Mouse (Mus musculus): ENCODE measurements around the gene B3galt1.

Gene B3galt1

DNA sequence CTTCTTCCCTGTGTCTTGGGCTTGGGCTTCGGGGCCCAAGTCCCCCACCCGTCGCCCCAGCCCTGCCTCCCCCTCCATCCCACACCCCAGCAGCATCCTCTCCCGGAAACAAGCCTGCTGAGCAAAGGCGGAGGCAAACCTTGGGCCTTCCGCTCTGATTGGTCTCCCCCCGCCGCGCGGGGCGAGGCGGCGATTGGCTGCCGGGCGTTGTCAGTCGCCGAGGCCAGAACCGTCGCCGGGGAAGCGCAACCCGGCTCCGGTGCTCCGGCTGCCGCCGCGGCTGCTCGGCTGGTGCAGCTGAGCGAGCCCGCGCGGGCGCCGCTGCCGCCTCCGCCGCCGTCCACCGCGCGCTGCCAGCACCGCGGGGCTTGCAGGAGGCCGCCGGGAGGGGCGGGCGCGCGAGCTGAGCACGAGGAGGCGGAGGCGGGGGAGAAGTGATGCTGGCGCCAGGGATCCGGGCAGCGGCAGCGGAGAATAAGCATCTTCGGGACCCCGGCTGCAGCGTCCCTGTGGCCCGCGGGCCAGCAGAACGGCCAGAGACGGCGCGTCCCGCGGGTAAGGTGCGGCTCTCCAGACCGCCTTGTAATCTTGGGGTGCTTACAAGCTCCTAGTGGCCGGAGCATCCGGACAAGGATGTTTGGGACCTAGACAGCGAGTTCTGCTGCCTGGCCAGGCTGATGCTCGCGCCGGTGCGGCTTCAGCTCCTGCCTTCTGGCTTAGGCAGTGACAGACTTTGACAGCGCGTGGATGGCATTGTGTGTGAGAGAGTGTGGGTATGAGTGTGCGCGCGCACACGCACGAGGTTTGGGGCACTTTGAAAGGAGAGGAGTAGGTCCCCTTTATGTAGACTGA lies at the start of gene B3galt1:
TSS of gene B3galt1 (plus strand) at position 392 of the 852 bp plus-strand sequence.
- peak; percentile 88 for DNase-seq (ENCODE audit: low read depth, low spot score)

DNA sequence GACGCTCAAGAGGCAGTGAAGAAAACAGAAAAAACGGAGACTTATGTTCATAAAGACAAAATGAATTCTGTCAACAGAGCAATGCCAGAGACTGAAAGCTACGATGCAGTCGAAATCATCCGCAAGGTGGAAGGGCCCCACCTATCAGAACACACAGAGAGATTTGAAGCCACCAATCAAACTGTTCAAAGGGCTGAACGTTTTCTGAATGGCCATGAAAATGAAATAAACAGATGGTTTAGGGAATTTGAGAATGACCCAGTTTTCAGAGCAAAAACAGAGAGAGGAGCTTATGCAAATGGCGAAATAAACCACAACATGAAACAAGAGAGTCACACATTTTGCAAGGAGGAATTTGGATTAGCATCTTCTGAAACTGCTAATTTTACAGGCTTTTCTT lies 49.3 kb upstream of the B3galt1 start:
- peak; percentile 69 for DNase-seq (ENCODE audit: low read depth, low spot score)

DNA sequence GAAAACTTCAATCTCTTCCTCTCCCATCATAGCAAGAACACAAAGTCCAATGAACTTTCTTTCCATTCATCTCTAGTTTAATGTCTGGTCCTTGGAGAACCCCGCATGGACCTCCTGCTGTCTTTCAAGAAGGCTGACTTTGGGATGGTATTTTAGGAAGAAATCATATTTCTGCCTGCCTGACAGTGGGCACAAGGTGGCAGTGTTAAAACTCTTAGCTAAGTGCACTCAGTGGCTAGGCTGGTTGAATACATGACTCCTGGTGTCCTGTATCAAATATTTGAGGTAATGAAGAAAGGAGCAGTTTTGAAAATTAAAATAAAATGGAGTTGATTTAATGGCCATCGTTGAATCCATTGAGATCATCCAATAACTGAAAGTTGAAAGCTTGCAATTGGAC lies 30.3 kb upstream of the B3galt1 start:
- DNase-seq (ENCODE audit: low read depth, low spot score) = no peak

DNA sequence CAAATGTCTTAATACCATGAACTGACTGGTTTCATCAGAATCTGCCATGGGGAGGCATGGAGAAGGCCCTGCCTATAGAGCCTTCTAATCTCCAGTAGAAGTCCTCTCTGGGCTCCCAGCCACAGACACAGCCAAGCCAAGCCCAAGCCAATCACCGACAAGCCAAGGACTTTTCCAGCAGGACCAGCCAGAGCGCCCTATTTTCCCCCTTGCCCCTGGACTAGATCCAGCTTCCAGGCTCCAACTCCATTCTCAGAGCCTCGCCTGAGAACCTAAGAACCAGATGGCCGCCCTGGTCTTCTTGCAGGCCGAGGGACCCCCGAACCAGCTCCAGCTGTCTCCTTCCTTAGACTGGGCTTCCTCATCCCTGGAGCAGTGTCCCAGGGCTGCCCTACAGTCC lies 26.2 kb upstream of the B3galt1 start:
- no peak for DNase-seq (ENCODE audit: low read depth, low spot score)

DNA sequence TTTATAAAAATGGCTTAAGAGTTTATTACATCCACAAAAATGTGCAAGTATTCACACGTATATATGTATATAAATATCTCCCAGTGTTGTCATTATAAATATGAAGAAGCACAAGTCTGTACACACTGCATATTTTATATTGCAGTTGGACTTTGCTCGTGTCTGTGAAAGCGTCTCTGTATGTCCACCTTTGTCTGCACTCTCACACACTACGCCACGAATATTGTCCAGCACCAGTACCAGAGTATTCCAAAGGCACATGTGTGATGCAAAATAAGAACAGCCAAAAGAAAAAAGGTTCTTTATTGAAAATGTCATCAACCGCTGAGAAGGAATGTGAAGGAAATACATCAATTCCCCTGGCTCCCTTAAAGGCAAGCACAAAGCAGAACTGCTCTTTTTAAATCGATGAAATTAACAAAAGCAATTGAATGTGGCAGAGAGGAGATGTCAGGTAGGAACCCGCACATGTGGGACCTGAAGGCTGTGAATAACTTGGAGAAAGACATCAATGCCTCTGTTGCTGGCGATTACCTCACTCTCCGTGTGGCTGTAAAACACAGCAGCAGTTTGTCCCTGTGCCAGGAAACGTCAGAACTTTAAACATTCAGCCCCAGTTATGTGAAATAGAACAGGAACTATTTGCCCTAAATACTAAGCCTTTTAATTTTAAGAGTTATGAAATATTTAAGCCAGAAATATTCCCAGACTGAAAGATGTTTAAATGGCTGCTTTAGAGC lies 23.5 kb upstream of the B3galt1 start:
- DNase-seq (ENCODE audit: low read depth, low spot score) = no peak

DNA sequence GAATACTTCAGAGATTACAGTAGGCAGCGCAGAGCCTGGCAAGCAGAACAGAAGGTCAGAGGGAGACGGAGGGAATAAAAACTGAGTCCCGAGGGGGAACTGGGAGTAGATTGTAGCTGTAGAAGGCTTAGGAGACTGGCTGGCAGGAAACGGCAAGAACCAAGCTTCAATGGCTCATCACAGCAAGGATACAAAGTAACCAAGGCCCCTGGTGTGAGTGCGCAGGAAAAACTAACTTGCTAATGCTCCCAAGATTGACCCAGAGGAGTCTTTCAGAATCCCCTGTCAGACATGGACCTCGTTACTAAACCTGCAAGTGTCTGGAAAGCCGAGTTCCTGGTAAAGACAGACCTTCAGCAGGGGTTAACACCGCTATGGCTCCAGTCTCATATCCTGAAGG lies 21.2 kb upstream of the B3galt1 start:
- DNase-seq (ENCODE audit: low read depth, low spot score) = no peak

DNA sequence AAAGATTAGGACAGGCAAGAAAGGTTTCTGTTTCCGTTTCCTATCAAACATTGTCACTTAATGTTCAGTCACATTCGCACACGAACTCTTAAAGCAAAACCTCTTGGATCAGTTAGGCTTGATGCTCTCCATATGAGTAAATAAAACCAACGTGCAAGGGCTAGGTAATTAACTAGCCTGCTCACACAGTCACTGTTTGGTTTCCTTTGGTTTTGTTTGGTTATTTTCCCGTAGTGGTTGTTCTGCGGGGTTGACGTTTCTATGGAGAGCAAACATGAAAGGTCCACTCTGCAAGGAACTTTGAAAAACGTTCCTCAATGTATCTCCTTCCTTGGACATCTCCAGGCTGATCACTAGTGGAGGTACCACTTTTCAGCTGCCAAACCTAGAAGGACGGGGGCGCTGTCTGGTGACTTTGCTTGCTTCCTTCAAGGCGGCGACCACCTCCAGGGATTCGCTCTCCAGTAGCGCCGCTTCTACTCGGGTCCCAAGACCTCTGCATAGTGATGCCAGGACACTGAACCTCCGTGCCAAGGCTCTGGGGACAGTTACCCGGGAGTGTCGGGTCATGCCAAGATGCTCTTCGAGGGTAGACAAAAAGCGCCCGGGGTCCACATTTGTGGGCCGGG lies 706 bp upstream of the B3galt1 start:
- peak; percentile 57 for DNase-seq (ENCODE audit: low read depth, low spot score)

DNA sequence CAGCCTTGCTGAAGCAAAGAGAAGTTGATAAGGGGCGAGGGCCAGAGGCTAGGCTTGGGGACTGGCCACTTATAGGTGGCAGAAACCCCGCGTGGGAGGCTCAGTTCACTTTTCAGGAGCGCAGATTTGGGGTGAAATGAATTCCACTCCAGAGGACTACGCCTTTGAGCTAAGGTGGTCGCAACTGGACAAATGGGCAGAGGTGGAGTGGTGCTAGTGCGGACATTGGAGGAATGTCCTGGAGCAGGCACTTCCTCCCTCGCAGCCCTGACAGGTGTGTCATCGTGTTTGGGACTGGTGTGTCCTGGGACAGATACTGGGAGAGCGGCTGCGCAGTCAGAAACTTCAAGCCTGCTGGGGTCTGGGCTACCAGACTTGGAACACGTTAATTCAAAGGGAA lies 895 bp downstream of the B3galt1 start:
- DNase-seq (ENCODE audit: low read depth, low spot score) = no peak

DNA sequence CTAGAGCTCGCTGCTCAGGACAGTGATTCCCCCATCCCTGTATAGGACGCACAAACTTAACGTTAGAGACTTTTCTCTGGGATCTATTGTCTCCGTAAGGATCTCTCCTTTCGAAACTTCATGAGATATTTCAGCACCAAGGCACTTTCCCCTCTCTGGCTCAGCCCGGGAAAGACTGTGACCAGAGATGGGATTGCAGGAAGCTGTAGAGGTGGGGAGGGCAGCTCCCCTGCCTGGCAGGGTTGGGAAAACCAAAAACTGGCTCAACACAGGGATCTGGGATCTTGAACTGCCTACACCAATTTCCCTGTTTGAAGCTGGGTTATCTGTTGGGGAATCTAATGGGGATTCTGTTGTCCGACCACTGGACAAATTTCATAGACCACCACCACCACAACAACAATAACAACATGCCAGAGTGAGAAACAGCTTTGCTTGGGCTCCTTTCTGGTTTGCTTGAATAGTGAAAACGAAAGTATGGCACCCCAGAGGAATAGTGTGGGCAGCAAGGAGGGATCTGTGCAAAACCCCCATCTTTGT lies 1.5 kb downstream of the B3galt1 start:
- no peak for DNase-seq (ENCODE audit: low read depth, low spot score)

DNA sequence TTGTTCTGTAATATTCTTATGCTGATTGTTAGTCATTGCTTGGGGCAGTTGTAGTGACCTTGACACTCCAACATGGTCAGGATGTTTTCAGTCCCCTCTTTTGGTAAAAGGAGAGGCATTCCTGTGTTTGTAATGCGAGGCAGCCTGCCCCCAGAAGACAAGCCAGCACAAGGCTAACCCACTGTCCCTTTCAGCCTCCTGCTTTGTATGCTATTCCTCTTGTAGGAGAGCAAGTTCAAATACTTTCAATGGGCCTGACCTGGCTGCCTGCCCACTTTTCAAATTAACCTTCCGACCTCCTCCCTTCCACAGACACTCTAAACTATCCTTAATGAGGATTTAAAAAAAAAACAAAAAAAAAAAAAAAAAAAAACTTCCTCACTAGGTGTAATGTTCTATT lies 11.0 kb downstream of the B3galt1 start:
- DNase-seq (ENCODE audit: low read depth, low spot score) = no peak

DNA sequence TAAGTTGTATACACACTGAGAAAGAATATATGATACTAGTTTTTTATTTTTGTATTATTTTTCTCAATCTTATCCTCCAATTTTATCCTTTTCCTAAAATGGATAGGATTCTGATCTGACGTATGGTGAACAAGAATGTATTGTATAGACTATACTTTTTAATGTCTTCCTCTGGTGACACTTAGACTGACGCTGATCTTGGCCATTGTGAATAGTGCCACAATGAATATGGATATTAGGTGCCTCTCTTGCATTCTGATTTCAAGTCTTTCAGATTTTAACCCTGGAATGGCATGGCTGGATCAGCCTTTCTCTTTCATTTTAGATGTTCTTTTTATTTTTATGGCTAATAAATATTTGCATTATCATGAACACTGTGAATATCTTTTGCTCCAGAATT lies 17.4 kb downstream of the B3galt1 start:
- DNase-seq (ENCODE audit: low read depth, low spot score) = no peak

DNA sequence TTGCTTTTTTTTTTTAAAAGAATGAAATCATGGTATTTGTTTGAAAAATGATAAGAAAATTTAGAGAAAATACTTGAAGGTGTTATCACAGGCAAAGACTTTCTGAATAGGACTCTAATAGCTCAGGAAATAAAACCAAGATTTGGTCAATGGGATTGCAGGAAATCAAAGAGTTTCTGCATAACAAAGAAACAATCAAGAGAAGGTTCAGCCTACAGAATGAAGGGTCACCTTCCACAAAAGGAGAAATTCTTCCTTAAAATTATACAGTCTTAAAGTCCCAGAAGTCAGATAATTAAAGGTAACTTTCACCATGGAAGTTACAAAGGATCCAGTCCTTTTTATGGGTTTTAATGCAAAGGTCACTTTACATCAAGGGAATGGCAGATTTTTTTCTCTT lies 24.7 kb downstream of the B3galt1 start:
- DNase-seq (ENCODE audit: low read depth, low spot score) = no peak

DNA sequence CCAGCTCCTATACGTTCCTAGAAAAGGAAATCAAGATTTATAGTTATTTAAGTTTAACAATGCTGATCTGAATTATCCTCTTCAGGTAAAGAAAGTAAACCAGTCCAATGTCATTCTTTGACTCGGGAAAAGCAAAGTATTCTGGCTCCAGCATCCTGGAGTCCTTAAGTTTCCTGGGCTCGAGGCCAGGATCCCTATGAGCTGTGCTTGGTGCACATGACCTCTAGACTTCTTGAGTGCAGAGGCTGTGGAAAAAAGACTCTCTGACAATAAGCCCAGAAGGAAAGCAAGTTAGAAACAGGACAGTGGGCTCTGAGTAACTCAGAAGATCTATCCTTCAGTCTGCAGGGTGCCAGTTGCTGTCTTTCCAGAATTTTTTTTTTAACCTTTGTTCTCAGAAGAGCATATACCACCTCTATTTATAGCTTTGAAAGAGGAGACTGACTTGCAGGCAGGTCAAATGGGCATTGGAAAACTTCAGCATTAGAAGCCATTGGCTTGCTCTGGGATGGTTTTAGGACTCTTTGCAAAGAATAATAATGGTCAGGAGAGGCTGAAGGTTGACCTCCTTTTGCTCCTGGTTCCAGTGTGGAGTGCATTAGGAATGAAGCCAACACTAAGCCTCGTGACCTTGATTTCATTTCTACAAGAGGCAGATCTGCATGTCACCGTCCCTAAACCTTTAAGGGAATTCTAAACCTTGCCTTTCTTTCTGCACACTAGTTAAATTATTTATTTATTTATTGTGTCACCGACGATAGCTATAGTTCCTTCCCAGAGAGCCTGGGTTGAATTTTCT lies 26.4 kb downstream of the B3galt1 start:
- DNase-seq (ENCODE audit: low read depth, low spot score) = no peak

DNA sequence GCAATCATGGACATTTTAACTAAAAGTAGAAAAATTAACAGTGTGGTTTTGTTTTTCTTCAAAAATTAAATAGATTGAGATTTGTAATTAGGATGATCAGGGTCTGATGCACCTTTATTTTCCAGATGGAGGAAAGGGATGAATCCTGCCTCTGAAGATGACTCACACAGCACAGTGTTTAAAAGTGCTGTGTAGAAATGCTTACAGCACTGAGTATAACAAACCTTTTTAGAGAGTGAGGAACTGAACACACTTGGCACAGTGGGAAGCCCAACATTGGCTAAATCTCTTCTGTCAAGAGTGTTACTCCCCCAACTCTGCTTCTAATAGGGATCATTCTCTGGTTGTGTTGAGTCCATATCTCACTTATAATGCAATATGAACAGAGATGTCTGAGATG lies 57.2 kb downstream of the B3galt1 start:
- DNase-seq (ENCODE audit: low read depth, low spot score) = no peak

DNA sequence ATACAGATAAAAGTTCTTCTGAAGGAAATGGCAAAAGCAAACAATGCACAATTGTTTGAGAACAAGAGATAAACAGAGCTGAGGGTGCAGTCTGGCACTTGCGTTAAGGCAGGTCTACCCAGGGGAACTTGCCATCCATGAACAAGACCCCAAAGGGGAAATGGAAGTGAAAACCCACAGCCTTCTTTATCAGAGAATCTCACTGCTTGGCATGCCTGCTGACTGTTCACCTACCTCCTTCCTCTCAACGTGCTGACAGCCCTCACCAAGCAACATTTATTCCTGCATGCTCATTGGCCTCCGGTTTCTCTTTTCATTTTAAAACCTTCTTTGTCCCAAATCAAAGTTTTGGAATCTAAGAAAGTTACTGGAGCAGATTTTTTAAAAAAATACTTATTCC lies 62.0 kb downstream of the B3galt1 start:
- DNase-seq (ENCODE audit: low read depth, low spot score) = no peak

DNA sequence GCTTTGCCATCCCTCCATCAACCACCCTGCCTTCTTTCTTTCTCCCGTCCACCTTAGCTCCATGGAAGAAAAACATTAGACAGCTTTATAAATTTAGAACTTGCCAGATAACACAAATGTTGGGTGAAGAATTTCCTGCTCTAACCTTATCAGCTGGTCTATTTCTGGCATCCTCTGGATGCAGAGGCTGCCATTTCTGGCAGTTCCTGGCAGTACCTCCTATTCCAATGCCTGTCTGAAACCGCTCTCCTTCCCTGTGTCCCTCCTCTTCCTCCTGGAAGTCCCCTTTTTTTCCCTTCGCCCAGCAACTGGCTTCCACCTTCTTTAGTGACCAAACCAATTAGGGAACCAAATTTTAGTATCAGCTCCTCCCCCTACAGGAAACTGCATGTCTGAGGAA lies 62.6 kb downstream of the B3galt1 start:
- DNase-seq (ENCODE audit: low read depth, low spot score) = no peak

DNA sequence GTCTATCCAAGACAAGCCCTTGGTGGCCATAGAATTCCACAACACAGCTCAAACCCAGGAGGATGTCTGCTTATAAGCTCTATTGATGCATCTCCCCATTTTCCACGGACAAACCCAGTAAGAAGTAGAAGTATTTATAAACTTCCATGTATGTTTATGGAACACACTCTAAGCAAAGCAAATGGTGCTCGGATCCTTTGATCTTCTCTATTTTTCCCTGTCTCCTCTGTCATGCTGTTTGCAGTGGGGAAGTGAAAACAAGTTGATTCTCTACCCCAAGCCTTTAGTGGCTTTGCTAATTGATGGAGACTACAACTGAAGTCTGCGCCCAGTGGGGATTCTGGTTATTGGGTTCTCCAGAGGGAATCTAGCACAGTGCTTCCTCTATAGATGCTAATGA lies 89.2 kb downstream of the B3galt1 start:
- DNase-seq (ENCODE audit: low read depth, low spot score) = no peak

DNA sequence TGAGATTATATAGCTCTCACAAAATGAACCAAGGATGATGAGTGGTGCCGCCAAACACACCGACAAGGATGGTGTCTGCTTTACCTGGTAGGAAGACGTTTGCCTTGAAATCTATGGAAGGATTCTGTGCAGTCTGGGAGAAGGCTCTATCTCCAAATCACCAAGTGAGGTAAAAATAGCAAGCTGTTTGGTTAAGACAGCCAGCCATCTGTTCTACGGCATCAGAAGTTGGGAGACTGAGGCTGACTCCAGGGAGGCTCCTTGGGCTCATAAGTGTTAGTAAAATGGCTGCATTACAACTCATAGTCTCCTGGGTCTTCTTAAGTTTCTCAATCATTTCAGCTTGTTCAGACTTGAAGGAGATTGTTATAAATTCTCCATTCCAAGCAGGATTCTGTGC lies 91.7 kb downstream of the B3galt1 start:
- peak; percentile 77 for DNase-seq (ENCODE audit: low read depth, low spot score)

DNA sequence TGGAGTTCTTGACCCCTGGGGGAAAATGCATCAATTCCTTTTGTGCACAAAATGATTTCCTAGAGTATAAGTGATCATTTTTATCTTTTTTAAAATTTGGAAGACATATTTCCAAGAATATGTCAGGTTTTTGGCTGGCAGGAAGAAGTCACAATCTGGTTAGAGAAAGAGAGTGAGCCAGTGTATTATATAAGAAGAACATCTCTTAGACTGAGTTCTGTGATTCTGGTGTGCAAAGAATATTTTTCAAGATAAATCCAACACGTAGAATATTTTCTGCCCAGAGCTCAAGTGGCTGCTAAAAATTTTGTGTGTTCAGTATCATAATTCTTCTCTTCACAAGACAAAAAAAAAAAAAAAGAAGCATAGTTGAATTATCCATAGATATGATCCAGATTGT lies 92.4 kb downstream of the B3galt1 start:
- DNase-seq (ENCODE audit: low read depth, low spot score) = peak; percentile 69

DNA sequence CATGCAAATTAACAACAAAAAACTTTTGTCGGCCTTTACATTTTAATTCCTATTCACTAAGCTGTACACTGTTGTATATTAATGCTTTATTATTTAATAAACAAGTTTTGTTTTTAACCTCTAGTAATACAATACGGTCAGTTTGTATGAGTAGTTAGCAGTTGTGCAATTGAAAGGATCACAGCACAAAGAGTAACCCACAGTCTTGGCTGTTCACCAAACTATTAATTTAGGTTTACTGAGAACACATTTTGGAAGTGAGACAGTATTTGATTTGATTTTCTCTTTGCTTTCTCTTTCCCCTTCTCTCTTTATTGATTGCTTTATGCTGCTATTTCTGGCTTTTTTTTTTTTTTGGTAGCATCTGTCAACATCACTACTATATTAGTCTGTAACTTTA lies 106.0 kb downstream of the B3galt1 start:
- DNase-seq (ENCODE audit: low read depth, low spot score) = no peak

DNA sequence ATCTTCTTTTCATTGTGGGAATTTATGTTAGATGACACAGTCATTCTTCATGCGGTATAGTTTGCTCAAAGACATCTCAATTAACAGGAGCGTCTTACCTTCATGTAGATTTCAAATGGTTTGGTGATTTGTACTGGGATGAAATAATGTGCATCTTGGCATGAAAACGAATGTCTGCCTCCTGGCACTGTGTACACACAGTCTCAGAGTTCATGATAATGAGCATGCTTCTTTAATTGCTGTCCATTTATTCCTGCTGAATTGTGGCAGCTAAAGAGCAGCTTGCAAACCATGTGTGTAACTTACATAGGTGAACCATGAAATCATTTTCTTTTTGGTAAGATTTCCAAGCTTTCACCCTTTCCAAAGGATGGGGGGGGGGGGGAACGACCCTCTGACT lies 112.0 kb downstream of the B3galt1 start:
- no peak for DNase-seq (ENCODE audit: low read depth, low spot score)

DNA sequence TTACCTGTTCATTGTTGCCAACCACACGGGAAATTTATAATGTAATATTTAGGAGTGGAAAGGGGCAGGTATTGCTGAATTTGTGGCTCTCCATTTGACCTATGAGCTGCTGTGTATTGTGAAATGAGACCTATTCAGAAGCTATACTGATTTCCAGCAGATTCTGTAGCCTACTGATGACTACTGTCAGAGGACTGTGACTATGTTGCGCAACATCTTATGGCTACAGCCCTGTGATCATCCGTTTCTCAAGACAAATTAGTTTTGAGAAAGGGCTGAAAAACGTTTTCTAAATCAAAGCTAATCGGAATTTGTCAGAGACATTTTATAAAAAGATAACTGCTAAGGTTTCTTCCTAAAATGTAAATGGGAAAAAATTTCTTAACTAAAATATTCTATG lies 158.6 kb downstream of the B3galt1 start:
- DNase-seq (ENCODE audit: low read depth, low spot score) = no peak

All from telencephalon, adult 2 months (tissue).